Mouse (Mus musculus) layer of hippocampus, postnatal 10 days (tissue): ENCODE results near the gene 6030445D17Rik. TPM values are rescaled to one million over a fixed set of nuclear protein-coding genes. Genes with fewer than 3 reads are reported as not detected.

ENCODE experiments used
- total RNA-seq, 2 experiments: library from RNA; stranded (reverse); gene quantifications; 2 replicates each; pipeline ENCODE4 v1.2.3; 2021

The 6030445D17Rik gene
- total RNA-seq, 2 experiments from 2014 or later = 0.62 TPM

Other genes with a start within 250 kb of the 6030445D17Rik start
- under 1 TPM; 0.55 to 0.89 TPM for gene Tcea3, start 214.5 kb upstream of the 6030445D17Rik start, total RNA-seq
- gene Zfp46, start 177.6 kb upstream of the 6030445D17Rik start, total RNA-seq = 10 to 100 TPM; 88.7 to 93.8 TPM
- 100 to 1,000 TPM; 115 TPM for gene Hnrnpr, start 151.3 kb upstream of the 6030445D17Rik start, total RNA-seq
- gene Htr1d, start 38.7 kb upstream of the 6030445D17Rik start, total RNA-seq = 1 to 10 TPM in 1 of 2 experiments, under 1 TPM in 1; 0.98 to 1.3 TPM
- gene Luzp1, start 7.5 kb downstream of the 6030445D17Rik start, total RNA-seq = 10 to 100 TPM; 47.3 to 50.2 TPM
- 100 to 1,000 TPM; 129 to 136 TPM for gene Kdm1a, start 140.5 kb downstream of the 6030445D17Rik start, total RNA-seq
- gene Tex46, start 148.2 kb downstream of the 6030445D17Rik start, total RNA-seq = not detected
- gene Lactbl1, start 160.4 kb downstream of the 6030445D17Rik start, total RNA-seq = under 1 TPM in 1 of 2 experiments, not detected in 1; 0.11 TPM